In genomic region chr17:8246102-8246754, GRCm38 (mm10) we compare ENCODE assay signal across 27 mouse cellular contexts. TPM values are rescaled to one million over a fixed set of nuclear protein-coding genes. Genes with fewer than 3 reads are reported as not detected.
DNase-seq lines count a peak whose midpoint lies in the region; ATAC-seq lines count a peak whose summit lies in the region.
"Had no signal": no experiment of that assay in that cellular context is flagged by ENCODE, and none has a peak within 500 bp of the region (broad histone marks: within the 10 kb centered on the region; RNA-seq: fewer than 3 reads in every experiment).

No protein-coding gene starts in this region.

- ATAC-seq in common myeloid progenitor, adult 5-6 weeks (replicated peaks; ENCODE audit: low read depth, poor library complexity, severe bottlenecking) = peak; percentile 58; the same call in 1 of the 2 replicates
- peak; percentile 67; the same call in 1 of the 2 replicates for ATAC-seq in megakaryocyte, adult 5-6 weeks (ENCODE audit: poor library complexity, severe bottlenecking)
- ATAC-seq in stomach, embryonic 16.5 days (ENCODE audit: insufficient read depth, low FRiP score) = peak; percentile 89
- ATAC-seq in midbrain, embryonic 11.5 days (ENCODE audit: low FRiP score) = no peak
- ATAC-seq: activated CD4-positive, CD25-positive, alpha-beta regulatory T cell, adult 4 months; forebrain, embryonic 13.5 days; midbrain, embryonic 13.5 days had no signal

- H3K36me3 ChIP-seq in stomach, embryonic 16.5 days (ENCODE audit: control insufficient read depth, insufficient read depth, low read length) = no peaks in the 10 kb centered on the region
- no peaks in the 10 kb centered on the region for H3K36me3 ChIP-seq in midbrain, embryonic 11.5 days (ENCODE audit: control insufficient read depth, insufficient read depth, low read length)
- H3K36me3 ChIP-seq in limb, embryonic 10.5 days = no peaks in the 10 kb centered on the region
- H3K36me3 ChIP-seq: heart, embryonic 13.5 days; lung, embryonic 15.5 days; midbrain, embryonic 13.5 days; neural tube, embryonic 13.5 days had no signal

- no peaks in the 10 kb centered on the region for H3K9me3 ChIP-seq in stomach, embryonic 16.5 days (replicated peaks; ENCODE audit: control insufficient read depth, low read length)
- H3K9me3 ChIP-seq in midbrain, embryonic 11.5 days (ENCODE audit: control insufficient read depth, low read length) = no peaks in the 10 kb centered on the region
- no peaks in the 10 kb centered on the region for H3K9me3 ChIP-seq in limb, embryonic 10.5 days (replicated peaks)
- H3K9me3 ChIP-seq: forebrain, embryonic 13.5 days; heart, embryonic 13.5 days; lung, embryonic 15.5 days; midbrain, embryonic 13.5 days; neural tube, embryonic 13.5 days had no signal

- H3K27me3 ChIP-seq in stomach, embryonic 16.5 days (ENCODE audit: control insufficient read depth, insufficient read depth, low read length) = no peaks in the 10 kb centered on the region
- H3K27me3 ChIP-seq in midbrain, embryonic 11.5 days (ENCODE audit: control insufficient read depth, insufficient read depth, low read length) = no peaks in the 10 kb centered on the region
- H3K27me3 ChIP-seq in limb, embryonic 10.5 days (ENCODE audit: low read depth, poor library complexity, severe bottlenecking) = no peaks in the 10 kb centered on the region
- H3K27me3 ChIP-seq: lung, embryonic 15.5 days; midbrain, embryonic 13.5 days; neural tube, embryonic 13.5 days had no signal

- DNase-seq in spleen, postnatal 36 days (ENCODE audit: low spot score in 2 of 2) = peak; percentile 68 to 72
- no peak for DNase-seq in spleen, postnatal 10 days (ENCODE audit: low spot score in 2 of 2)
- DNase-seq in midbrain, embryonic 11.5 days (ENCODE audit: low spot score, missing footprints) = no peak
- no peak for DNase-seq in limb, embryonic 10.5 days (ENCODE audit: low spot score)
- DNase-seq: adrenal gland, postnatal 25 days; cerebellum, adult 2 months; heart, adult 11 months; kidney, adult 11 months; kidney, postnatal 10 days; left cerebral cortex, postnatal 4 days; thymus, postnatal 25 days had no signal

- H3K4me2 ChIP-seq in stomach, embryonic 16.5 days (ENCODE audit: low read depth, low read length) = no peak overlapping the region
- H3K4me2 ChIP-seq in midbrain, embryonic 11.5 days = no peak overlapping the region
- H3K4me2 ChIP-seq: forebrain, embryonic 13.5 days; heart, embryonic 13.5 days; hindbrain, embryonic 14.5 days; lung, embryonic 15.5 days; midbrain, embryonic 13.5 days; neural tube, embryonic 13.5 days had no signal

- peak overlapping the region; percentile 94 for H3K27ac ChIP-seq in stomach, embryonic 16.5 days (ENCODE audit: low read length)
- H3K27ac ChIP-seq in midbrain, embryonic 11.5 days (ENCODE audit: low read depth, low read length) = no peak overlapping the region
- H3K27ac ChIP-seq in limb, embryonic 10.5 days = no peak overlapping the region
- H3K27ac ChIP-seq: forebrain, embryonic 13.5 days; heart, embryonic 13.5 days; hindbrain, embryonic 14.5 days; lung, embryonic 15.5 days; macrophage; midbrain, embryonic 13.5 days; neural tube, embryonic 13.5 days had no signal

- 58% methylated on average over 4 of the region's 4 CpGs for WGBS in stomach, embryonic 16.5 days
- 74% methylated on average over 4 of the region's 4 CpGs for WGBS in midbrain, embryonic 11.5 days
- 89% methylated on average over 4 of the region's 4 CpGs for WGBS in limb, embryonic 10.5 days

- H3K4me3 ChIP-seq in stomach, embryonic 16.5 days (replicated peaks; ENCODE audit: low read length) = no peak overlapping the region
- H3K4me3 ChIP-seq in midbrain, embryonic 11.5 days (ENCODE audit: low read depth, low read length) = no peak overlapping the region
- no peak overlapping the region for H3K4me3 ChIP-seq in limb, embryonic 10.5 days
- H3K4me3 ChIP-seq: erythroblast, embryonic 14.5 days; forebrain, embryonic 13.5 days; heart, embryonic 13.5 days; lung, embryonic 15.5 days; midbrain, embryonic 13.5 days; neural tube, embryonic 13.5 days had no signal

- H3K9ac ChIP-seq in stomach, embryonic 16.5 days (ENCODE audit: low read length) = no peak overlapping the region; the same call in 1 of the 2 replicates
- no peak overlapping the region for H3K9ac ChIP-seq in midbrain, embryonic 11.5 days (ENCODE audit: low read length)
- H3K9ac ChIP-seq: forebrain, embryonic 13.5 days; heart, embryonic 13.5 days; hindbrain, embryonic 14.5 days; lung, embryonic 15.5 days; midbrain, embryonic 13.5 days; neural tube, embryonic 13.5 days had no signal

- peaks cover 11% of the 10 kb centered on the region; the same call in 1 of the 2 replicates for H3K4me1 ChIP-seq in stomach, embryonic 16.5 days (ENCODE audit: control insufficient read depth, insufficient read depth, low read length)
- no peaks in the 10 kb centered on the region for H3K4me1 ChIP-seq in midbrain, embryonic 11.5 days (ENCODE audit: control insufficient read depth, insufficient read depth, low read length)
- no peaks in the 10 kb centered on the region for H3K4me1 ChIP-seq in limb, embryonic 10.5 days
- H3K4me1 ChIP-seq: forebrain, embryonic 13.5 days; heart, embryonic 13.5 days; midbrain, embryonic 13.5 days; neural tube, embryonic 13.5 days had no signal

RNA-seq across cellular contexts. Expression of gene Ccr6, which starts 10.4 kb away (rescaled TPM):
- not detected in 2 replicates for total RNA-seq in common myeloid progenitor, adult 5-6 weeks (2017)
- total RNA-seq in megakaryocyte, adult 5-6 weeks (2015) = 0.47 TPM in 1 of 2 replicates, not detected in the other
- 0.12 and 0.62 TPM in 2 replicates for total RNA-seq in megakaryocyte, adult 5-6 weeks (2017)
- 0.26 and 0.61 TPM in 2 replicates for polyA plus RNA-seq in stomach, embryonic 16.5 days (2015; fragmentation: Nextera tagmentation; extraction: Ambion mirVana)
- 0.11 TPM in 1 of 2 replicates, not detected in the other for polyA plus RNA-seq in midbrain, embryonic 11.5 days (2014; fragmentation: Nextera tagmentation; extraction: Ambion mirVana)
- not detected in 2 replicates for polyA plus RNA-seq in limb, embryonic 10.5 days (2016; fragmentation: Nextera tagmentation; extraction: Ambion mirVana)
- total RNA-seq: adrenal gland, postnatal 25 days; gastrocnemius, adult 8-10 months; heart, postnatal 25 days; left cerebral cortex, postnatal 4 days; liver, adult 2 months had no signal
- polyA plus RNA-seq: cerebellum, adult 2 months; embryonic facial prominence, embryonic 11.5 days; erythroblast, embryonic 14.5 days; forebrain, embryonic 13.5 days; heart, embryonic 13.5 days; hindbrain, embryonic 14.5 days; lung, embryonic 15.5 days; macrophage; midbrain, embryonic 13.5 days; neural tube, embryonic 13.5 days had no signal

RNA-seq across cellular contexts. Expression of gene Mpc1, which starts 36.5 kb away (rescaled TPM):
- total RNA-seq in common myeloid progenitor, adult 5-6 weeks (2017) = 113 TPM in 2 replicates
- 198 and 227 TPM in 2 replicates for total RNA-seq in megakaryocyte, adult 5-6 weeks (2015)
- 109 and 143 TPM in 2 replicates for total RNA-seq in megakaryocyte, adult 5-6 weeks (2017)
- polyA plus RNA-seq in stomach, embryonic 16.5 days (2015; fragmentation: Nextera tagmentation; extraction: Ambion mirVana) = 195 and 206 TPM in 2 replicates
- polyA plus RNA-seq in midbrain, embryonic 11.5 days (2014; fragmentation: Nextera tagmentation; extraction: Ambion mirVana) = 100 and 102 TPM in 2 replicates
- 81.4 and 84.6 TPM in 2 replicates for polyA plus RNA-seq in limb, embryonic 10.5 days (2016; fragmentation: Nextera tagmentation; extraction: Ambion mirVana)

Comparison
In these comparisons a context has a peak if more than half of its experiments do, and no peak if none do; other contexts are left out.
1. DNase-seq: peak in spleen, postnatal 36 days (2 of 2); none in spleen, postnatal 10 days (0 of 2), midbrain, embryonic 11.5 days (single experiment) and limb, embryonic 10.5 days (single experiment).